Mouse (Mus musculus) cerebellum, adult 9-11 months (tissue): ENCODE results near the gene Plcxd2.

ENCODE experiments used
- DNase-seq: peaks from one replicate; pipeline ENCODE4 v3.0.0; 2022

The Plcxd2 gene

GRCm38 (mm10) chr16:45984610-45985606, 25.1 kb downstream of the Plcxd2 start:
- DNase-seq = no peak

GRCm38 (mm10) chr16:45976251-45976650, 33.8 kb downstream of the Plcxd2 start:
- DNase-seq = no peak

- peak; percentile 50 for DNase-seq
These were observed 35.9 kb downstream of the Plcxd2 start for GRCm38 (mm10) chr16:45973959-45974686.

GRCm38 (mm10) chr16:45970187-45970586, 39.8 kb downstream of the Plcxd2 start:
- no peak for DNase-seq

- DNase-seq = no peak
These were observed 41.3 kb downstream of the Plcxd2 start for GRCm38 (mm10) chr16:45968716-45969115.

GRCm38 (mm10) chr16:45967471-45967870, 42.5 kb downstream of the Plcxd2 start:
- DNase-seq = peak; percentile 62

- no peak for DNase-seq
These were observed 43.4 kb downstream of the Plcxd2 start for GRCm38 (mm10) chr16:45966604-45967003.

GRCm38 (mm10) chr16:45964777-45965176, 45.2 kb downstream of the Plcxd2 start:
- no peak for DNase-seq

- DNase-seq = no peak
These were observed 46.2 kb downstream of the Plcxd2 start for GRCm38 (mm10) chr16:45963837-45964236.

- DNase-seq = no peak
These were observed 46.9 kb downstream of the Plcxd2 start for GRCm38 (mm10) chr16:45963088-45963487.

- DNase-seq = no peak
These were observed 49.0 kb downstream of the Plcxd2 start for GRCm38 (mm10) chr16:45960978-45961377.

GRCm38 (mm10) chr16:45956390-45956950, 53.5 kb downstream of the Plcxd2 start:
- no peak for DNase-seq

GRCm38 (mm10) chr16:45953394-45953793, 56.6 kb downstream of the Plcxd2 start, which contains the start of gene Phldb2:
TSS of gene Phldb2 (minus strand) at chr16:45953598.
- DNase-seq = no peak

GRCm38 (mm10) chr16:45952501-45952900, 57.5 kb downstream of the Plcxd2 start:
- no peak for DNase-seq

- no peak for DNase-seq
These were observed 58.0 kb downstream of the Plcxd2 start for GRCm38 (mm10) chr16:45952035-45952434.

GRCm38 (mm10) chr16:45946335-45946734, 63.7 kb downstream of the Plcxd2 start:
- no peak for DNase-seq

- DNase-seq = no peak
These were observed 64.4 kb downstream of the Plcxd2 start for GRCm38 (mm10) chr16:45945649-45946048.

- DNase-seq = no peak
These were observed 64.8 kb downstream of the Plcxd2 start for GRCm38 (mm10) chr16:45945174-45945631.

GRCm38 (mm10) chr16:45942169-45942891, 67.7 kb downstream of the Plcxd2 start:
- no peak for DNase-seq

GRCm38 (mm10) chr16:45940701-45941100, 69.3 kb downstream of the Plcxd2 start:
- no peak for DNase-seq

GRCm38 (mm10) chr16:45939436-45939835, 70.6 kb downstream of the Plcxd2 start:
- DNase-seq = no peak

GRCm38 (mm10) chr16:45937381-45937780, 72.6 kb downstream of the Plcxd2 start:
- no peak for DNase-seq

- no peak for DNase-seq
These were observed 73.5 kb downstream of the Plcxd2 start for GRCm38 (mm10) chr16:45936521-45936920.
